Mouse (Mus musculus) kidney, embryonic 16.5 days (tissue): Measurements from ENCODE around the gene Csnk1g2. TPM values are rescaled to one million over a fixed set of nuclear protein-coding genes. Genes with fewer than 3 reads are reported as not detected.
A peak's percentile ranks its signal among the peaks of the same experiment; 100 is the strongest.

Experiments used
- ATAC-seq: fragments of 200-750 bp; cut with Nextera tagmentation; 2 replicates; pipeline ENCODE4 v1.8.0; 2017; ENCODE audit warnings: moderate TSS enrichment; ENCODE audit not compliant: low FRiP score, low TSS enrichment
- H3K27ac ChIP-seq: fragments of 300-500 bp; sonication (generic); 2 replicates; pipeline ENCODE4 v1.5.1; 2014; ENCODE audit warnings: low read length
- H3K27me3 ChIP-seq: fragments of 300-500 bp; sonication (generic); 2 replicates; pipeline ENCODE4 v1.6.1; 2014; ENCODE audit warnings: low read length, control low read depth, mixed read lengths; ENCODE audit not compliant: insufficient read depth
- H3K36me3 ChIP-seq: fragments of 300-500 bp; sonication (generic); 2 replicates; pipeline ENCODE4 v1.6.1; 2014; ENCODE audit warnings: low read length, control low read depth, mixed read lengths; ENCODE audit not compliant: insufficient read depth
- H3K4me1 ChIP-seq: fragments of 300-500 bp; sonication (generic); 2 replicates; pipeline ENCODE4 v1.6.1; 2014; ENCODE audit warnings: low read length, control low read depth, mixed read lengths; ENCODE audit not compliant: insufficient read depth
- H3K4me2 ChIP-seq: fragments of 300-500 bp; sonication (generic); replicated peaks from 2 replicates; pipeline ENCODE4 v1.6.1; 2014; ENCODE audit warnings: low read depth, low read length
- H3K4me3 ChIP-seq: fragments of 300-500 bp; sonication (generic); 2 replicates; pipeline ENCODE4 v1.5.1; 2014; ENCODE audit warnings: mild to moderate bottlenecking, low read length
- H3K9ac ChIP-seq: fragments of 300-500 bp; sonication (generic); replicated peaks from 2 replicates; pipeline ENCODE4 v1.6.1; 2014; ENCODE audit warnings: low read length
- H3K9me3 ChIP-seq: fragments of 300-500 bp; sonication (generic); 2 replicates; pipeline ENCODE4 v1.6.1; 2016; ENCODE audit warnings: low read length, control low read depth
- WGBS: fragments of 180-500 bp; shearing (Covaris S2); extraction: QIAGEN DNeasy Blood & Tissue Kit; methylation state at CpG from one replicate; pipeline ENCODE4 v1.1.7; 2014; 5-methylcytosine and 5-hydroxymethylcytosine counted together
- polyA plus RNA-seq: library from polyadenylated mRNA; unstranded; fragments of >200 nt; fragmentation: Nextera tagmentation; extraction: Ambion mirVana; gene quantifications from 2 replicates; pipeline ENCODE4 v1.2.1, GENCODE M21; 2015

Gene Csnk1g2
- polyA plus RNA-seq, 1 experiment from 2014 or later: 93.6 TPM

DNA sequence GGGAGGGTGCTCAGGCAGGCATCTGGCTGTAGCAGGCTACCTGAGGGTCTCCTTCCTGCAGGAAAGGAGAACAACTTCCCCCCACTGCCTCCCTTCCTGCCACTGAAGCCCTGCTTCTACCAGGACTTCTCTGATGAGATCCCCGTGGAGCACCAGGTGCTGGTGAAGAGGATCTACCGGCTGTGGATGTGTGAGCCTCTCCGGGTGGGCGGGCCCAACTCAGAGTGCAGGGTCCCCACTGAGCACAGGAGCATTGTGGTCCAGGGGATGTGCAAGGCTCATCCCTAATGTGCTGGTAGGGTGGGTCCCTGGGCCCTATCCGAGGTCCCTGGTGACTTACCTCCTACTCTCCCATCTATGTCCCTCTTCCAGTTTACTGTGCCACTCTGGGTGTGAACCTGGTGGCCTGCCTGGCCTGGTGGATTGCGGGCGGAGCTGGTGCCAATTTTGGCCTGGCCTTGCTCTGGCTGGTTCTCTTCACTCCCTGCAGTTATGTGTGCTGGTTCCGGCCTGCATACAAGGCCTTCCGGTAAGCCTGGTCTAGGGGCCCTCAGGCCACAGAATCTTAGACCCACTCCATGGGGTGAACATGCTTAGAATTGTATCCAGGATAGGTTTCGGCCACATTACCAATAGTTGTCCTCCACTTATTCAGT lies 13.2 kb upstream of the Csnk1g2 start:
- Histone ChIP-seq H3K9me3 (no peaks in the 10 kb centered on the region), H3K4me2 (no peak overlapping the region), H3K27me3 (no peaks in the 10 kb centered on the region), H3K4me1 (no peaks in the 10 kb centered on the region), H3K36me3 (peaks cover 49% of the 10 kb centered on the region), H3K4me3 (no peak overlapping the region), H3K9ac (no peak overlapping the region), H3K27ac (no peak overlapping the region)
- WGBS: 93% methylated on average over 10 of the region's 10 CpGs
- no peak for ATAC-seq

DNA sequence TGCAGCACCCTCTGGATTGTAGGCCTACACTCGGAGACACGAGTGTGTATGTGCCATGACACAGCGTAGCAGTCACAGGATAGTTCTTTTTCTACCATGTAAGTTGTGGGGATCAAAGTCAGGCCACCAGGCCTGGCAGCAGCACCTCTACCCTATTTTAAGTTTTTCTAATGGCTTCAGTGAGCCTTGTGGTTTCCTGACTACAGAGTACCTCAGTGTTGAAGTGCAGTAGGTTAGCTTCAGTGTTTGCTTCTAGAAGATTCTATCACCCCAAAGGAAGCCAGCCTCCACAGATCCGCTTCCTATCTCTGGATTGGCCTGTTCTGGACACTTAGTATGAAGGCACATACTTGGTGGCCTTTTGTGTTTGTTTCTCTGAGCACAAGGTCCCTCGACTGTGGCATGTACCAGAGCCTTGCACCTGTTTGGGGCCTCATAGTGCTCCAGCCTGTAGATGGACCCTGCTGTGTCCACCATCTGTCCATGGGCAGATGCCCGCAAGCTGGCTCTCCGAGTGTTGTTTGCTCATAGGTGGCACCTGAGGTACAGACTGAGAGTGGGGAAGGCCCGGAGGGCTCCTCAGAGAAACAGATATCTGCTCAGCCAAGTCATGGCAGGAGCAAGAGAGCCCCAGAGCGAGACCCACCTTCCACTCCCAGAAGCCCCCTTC lies 12.4 kb upstream of the Csnk1g2 start:
- H3K36me3 ChIP-seq: peaks cover 56% of the 10 kb centered on the region
- 92% methylated on average over 9 of the region's 9 CpGs for WGBS
- no peak overlapping the region for H3K9ac ChIP-seq
- no peaks in the 10 kb centered on the region for H3K4me1 ChIP-seq
- H3K4me2 ChIP-seq: no peak overlapping the region
- no peak for ATAC-seq
- H3K4me3 ChIP-seq: no peak overlapping the region
- H3K27me3 ChIP-seq: no peaks in the 10 kb centered on the region
- no peak overlapping the region for H3K27ac ChIP-seq
- no peaks in the 10 kb centered on the region for H3K9me3 ChIP-seq

DNA sequence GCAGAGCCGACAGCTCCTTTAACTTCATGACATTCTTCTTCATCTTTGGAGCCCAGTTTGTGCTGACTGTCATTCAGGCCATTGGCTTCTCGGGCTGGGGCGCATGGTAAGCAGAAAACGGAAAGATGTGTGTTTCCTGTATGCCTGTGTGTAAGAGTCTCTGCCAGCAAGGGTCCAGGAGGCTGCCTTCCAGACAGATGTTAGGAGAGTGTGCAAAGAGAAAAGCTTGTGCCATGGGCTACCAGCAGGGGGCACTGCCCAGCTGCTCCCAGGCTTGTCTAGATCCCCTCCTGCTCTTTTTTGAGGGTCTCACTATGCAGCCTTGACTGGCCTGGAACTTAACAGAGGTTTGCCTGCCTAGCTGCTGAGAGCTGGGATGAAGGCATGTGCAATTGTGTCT lies 11.6 kb upstream of the Csnk1g2 start:
- WGBS: 61% methylated on average over 4 of the region's 4 CpGs
- H3K27me3 ChIP-seq: no peaks in the 10 kb centered on the region
- peaks cover 60% of the 10 kb centered on the region for H3K36me3 ChIP-seq
- no peaks in the 10 kb centered on the region for H3K9me3 ChIP-seq
- no peak overlapping the region for H3K4me2 ChIP-seq
- H3K4me1 ChIP-seq: no peaks in the 10 kb centered on the region
- 0 out of 2 replicates have a peak, but pooled peaks have one; percentile 29 for ATAC-seq
- H3K27ac ChIP-seq: no peak overlapping the region
- H3K4me3 ChIP-seq: no peak overlapping the region
- no peak overlapping the region for H3K9ac ChIP-seq

DNA sequence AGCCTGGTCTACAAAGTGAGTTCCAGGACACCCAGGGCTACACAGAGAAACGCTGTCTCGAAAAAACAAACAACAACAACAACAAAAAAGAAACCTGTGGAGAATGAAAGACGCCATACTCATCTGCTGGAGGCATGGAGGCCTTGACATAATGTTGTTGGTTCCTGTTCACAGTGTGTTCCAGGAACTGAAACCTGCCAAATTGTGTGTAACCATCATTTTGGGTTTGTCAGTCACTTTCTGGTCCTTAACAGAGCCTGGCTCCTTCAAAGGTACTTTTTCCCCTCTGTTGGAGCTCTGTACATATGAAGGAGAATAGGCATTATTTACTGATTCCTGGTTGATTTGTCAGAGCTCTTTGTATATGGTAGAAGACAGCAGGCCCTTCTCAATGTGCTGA lies 10.7 kb upstream of the Csnk1g2 start:
- no peak overlapping the region for H3K27ac ChIP-seq
- no peaks in the 10 kb centered on the region for H3K9me3 ChIP-seq
- ATAC-seq: no peak
- H3K4me1 ChIP-seq: no peaks in the 10 kb centered on the region
- H3K4me3 ChIP-seq: no peak overlapping the region
- no peaks in the 10 kb centered on the region for H3K27me3 ChIP-seq
- H3K4me2 ChIP-seq: no peak overlapping the region
- 88% methylated on average over 3 of the region's 3 CpGs for WGBS
- no peak overlapping the region for H3K9ac ChIP-seq
- peaks cover 51% of the 10 kb centered on the region for H3K36me3 ChIP-seq

DNA sequence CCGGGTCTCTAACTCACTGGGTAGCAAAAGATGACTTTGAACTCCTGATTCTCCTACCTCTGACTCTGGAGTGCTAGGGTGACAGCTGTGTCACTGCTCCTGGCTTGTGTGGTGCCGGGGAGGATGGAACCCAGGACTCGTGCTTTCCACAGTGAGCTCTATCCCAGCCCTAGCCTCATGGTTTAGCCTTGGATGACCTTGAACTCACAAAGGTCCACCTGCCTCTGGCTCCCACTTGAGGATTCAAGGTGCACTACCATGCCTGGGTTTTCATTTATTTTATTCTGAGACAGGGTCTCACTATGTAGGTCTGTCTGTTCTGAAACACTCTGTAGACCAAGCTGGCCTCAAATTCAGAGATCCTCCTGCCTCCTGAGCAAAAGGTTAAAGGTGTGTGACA lies 8.8 kb upstream of the Csnk1g2 start:
- H3K9ac ChIP-seq: no peak overlapping the region
- no peaks in the 10 kb centered on the region for H3K4me1 ChIP-seq
- ATAC-seq: no peak
- H3K27me3 ChIP-seq: no peaks in the 10 kb centered on the region
- no peak overlapping the region for H3K27ac ChIP-seq
- H3K4me3 ChIP-seq: no peak overlapping the region
- H3K36me3 ChIP-seq: peaks cover 32% of the 10 kb centered on the region; the same call in 1 of the 2 replicates
- 82% methylated on average over 3 of the region's 3 CpGs for WGBS
- H3K4me2 ChIP-seq: no peak overlapping the region
- no peaks in the 10 kb centered on the region for H3K9me3 ChIP-seq

DNA sequence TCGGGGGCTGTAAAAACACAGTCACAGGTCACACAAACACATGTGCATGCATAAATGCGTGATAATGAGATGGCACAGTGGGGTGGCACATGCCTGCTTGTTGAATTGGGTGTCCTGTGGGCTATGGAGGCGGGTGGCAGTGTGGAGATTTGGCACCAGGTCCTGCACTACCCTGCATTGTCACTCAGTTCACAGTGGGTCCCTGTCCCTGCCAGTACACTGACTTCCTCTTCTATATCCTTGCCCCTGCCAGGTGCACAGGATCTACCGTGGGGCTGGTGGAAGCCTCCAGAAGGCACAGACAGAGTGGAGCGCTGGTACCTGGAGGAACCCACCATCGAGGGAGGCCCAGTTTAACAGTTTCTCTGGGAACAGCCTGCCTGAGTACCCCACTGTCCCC lies 8.3 kb upstream of the Csnk1g2 start:
- no peak overlapping the region for H3K9ac ChIP-seq
- no peak for ATAC-seq
- no peaks in the 10 kb centered on the region for H3K27me3 ChIP-seq
- H3K36me3 ChIP-seq: peaks cover 30% of the 10 kb centered on the region; the same call in 1 of the 2 replicates
- H3K4me2 ChIP-seq: no peak overlapping the region
- WGBS: 87% methylated on average over 6 of the region's 6 CpGs
- no peaks in the 10 kb centered on the region for H3K4me1 ChIP-seq
- H3K27ac ChIP-seq: no peak overlapping the region
- H3K9me3 ChIP-seq: no peaks in the 10 kb centered on the region
- no peak overlapping the region for H3K4me3 ChIP-seq

DNA sequence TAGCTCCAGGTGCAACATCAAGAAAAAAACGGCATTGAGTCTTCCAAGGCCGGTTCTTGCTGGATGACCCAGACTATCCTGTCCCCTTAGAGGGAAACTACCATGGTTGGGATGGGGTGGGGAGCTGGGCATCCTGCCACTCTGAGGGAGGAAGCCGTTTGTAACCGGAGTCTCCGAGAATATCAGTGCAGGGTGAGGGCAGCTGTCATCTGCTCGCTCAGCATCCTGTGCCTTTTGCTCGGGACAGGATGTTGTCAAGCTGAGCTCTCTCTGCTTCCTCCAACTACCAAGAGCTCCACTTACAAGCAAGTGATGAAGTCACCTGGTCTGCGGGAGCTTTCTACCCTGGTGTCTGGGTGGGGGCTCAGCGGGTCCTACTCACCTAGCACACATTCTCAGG lies 4.5 kb upstream of the Csnk1g2 start:
- Histone ChIP-seq H3K4me1 (peaks cover 6% of the 10 kb centered on the region), H3K9me3 (no peaks in the 10 kb centered on the region), H3K27ac (peak overlapping the region; percentile 49), H3K4me2 (no peak overlapping the region), H3K36me3 (peaks cover 13% of the 10 kb centered on the region; the same call in 1 of the 2 replicates), H3K4me3 (no peak overlapping the region), H3K9ac (no peak overlapping the region), H3K27me3 (no peaks in the 10 kb centered on the region)
- 56% methylated on average over 9 of the region's 9 CpGs for WGBS
- no peak for ATAC-seq

DNA sequence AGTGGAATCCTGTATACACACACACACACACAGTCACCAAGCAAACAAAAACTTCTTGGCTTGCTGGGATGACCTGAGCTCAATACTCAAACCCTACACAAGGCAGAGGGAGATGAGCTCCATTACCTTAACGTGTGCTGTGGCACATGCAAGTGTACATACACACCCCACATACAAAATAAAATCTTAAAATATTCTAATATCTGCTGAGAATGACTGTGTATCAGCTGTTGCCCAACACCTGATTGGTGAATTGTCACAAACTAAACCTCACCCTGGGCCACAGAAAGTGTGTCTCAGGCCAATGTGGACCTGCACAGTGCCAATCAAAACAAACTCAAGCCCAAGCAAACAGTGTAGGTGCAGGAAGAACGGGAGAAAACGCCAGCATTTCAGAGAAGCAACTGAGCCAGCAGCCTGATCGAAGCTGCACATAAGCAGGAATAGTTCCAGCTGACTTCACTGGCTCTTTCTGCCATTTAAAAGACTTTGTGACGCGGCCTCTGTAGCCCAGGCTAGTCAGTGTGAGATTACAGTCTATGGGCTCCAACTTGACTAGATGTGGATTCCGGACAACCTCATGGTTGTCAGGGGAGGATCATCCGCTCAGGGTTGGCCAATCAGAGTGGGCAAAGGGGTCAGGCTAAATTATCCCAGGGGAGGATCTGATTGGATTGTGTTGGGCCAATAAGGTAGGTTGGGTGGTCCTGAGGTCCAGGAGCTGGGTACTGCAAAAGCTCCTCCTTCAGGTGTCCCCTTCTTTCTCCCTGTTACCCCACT lies 3.0 kb upstream of the Csnk1g2 start:
- no peak overlapping the region for H3K4me2 ChIP-seq
- H3K4me3 ChIP-seq: no peak overlapping the region
- no peaks in the 10 kb centered on the region for H3K9me3 ChIP-seq
- H3K9ac ChIP-seq: no peak overlapping the region
- H3K4me1 ChIP-seq: peaks cover 17% of the 10 kb centered on the region
- H3K27me3 ChIP-seq: no peaks in the 10 kb centered on the region
- H3K36me3 ChIP-seq: peaks cover 11% of the 10 kb centered on the region; the same call in 1 of the 2 replicates
- 36% methylated on average over 8 of the region's 8 CpGs for WGBS
- no peak overlapping the region for H3K27ac ChIP-seq
- ATAC-seq: no peak

DNA sequence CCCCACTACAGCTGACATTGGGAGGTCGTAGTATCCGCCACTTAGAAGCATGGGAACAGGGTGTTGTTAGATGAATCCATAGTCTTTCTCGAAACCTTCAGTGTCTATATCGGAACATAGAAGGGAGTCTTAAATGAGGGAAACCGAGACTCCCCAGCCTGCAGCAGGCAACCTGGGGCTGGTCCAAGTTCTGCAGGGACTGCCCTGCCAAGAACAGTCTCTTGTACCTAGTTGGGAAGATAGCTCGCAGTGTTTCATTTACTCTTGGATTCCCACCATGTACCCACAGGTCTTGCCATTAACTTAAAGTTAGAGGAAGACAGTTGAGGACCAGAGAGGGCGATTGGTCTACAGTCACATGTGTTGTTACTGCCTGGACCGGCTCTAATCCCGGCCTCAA lies 2.3 kb upstream of the Csnk1g2 start:
- H3K9me3 ChIP-seq: no peaks in the 10 kb centered on the region
- peaks cover 4% of the 10 kb centered on the region; the same call in 1 of the 2 replicates for H3K36me3 ChIP-seq
- WGBS: 85% methylated on average over 9 of the region's 9 CpGs
- H3K9ac ChIP-seq: no peak overlapping the region
- H3K4me1 ChIP-seq: peaks cover 24% of the 10 kb centered on the region
- no peaks in the 10 kb centered on the region for H3K27me3 ChIP-seq
- no peak overlapping the region for H3K4me3 ChIP-seq
- no peak overlapping the region for H3K4me2 ChIP-seq
- ATAC-seq: no peak
- H3K27ac ChIP-seq: no peak overlapping the region
